14 mouse cellular contexts compared by ENCODE assay signal in the genomic region with DNA sequence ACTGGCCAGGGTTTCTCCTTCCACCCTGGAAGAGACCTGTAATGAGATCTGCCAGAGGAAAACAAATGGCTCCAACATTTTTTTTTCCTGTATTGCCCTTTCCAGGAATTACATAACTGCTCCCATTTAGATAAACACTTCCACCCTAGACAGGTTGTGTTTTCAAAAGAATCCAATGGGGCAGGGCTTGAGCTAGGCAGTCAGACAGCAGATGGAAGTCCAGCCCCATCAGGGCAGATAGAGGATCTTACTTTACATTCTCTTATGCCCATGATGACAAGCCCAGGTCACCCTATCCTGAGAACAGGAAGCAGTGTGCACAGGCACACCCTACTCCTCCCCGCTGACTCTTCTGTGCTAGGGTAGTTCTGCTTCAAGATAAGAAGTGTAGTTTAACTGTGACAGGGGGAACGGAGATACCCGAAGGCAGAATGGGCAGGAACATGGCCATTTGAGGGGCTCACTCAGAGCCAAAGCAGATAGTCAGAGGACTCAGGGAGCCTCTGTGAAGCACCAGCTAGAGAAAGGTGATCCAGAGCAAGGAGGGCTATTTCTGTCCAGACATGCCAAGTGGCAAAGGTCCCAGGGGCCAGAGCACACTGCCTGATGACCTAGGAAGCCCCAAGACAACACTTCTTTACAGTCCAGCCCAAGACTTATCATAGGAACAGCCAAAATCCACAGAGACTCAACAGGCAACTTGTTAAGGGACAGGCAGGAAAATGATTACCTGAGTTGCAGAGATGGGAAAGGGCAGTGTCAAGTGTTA. TPM values are rescaled to one million over a fixed set of nuclear protein-coding genes. Genes with fewer than 3 reads are reported as not detected.
DNase-seq lines count a peak whose midpoint lies in the region; ATAC-seq and TF ChIP-seq lines count a peak whose summit lies in the region.
"Had no signal": no experiment of that assay in that cellular context is flagged by ENCODE, and none has a peak within 500 bp of the region (broad histone marks: within the 10 kb centered on the region; RNA-seq: fewer than 3 reads in every experiment).

No protein-coding gene starts in this region.

- no peak overlapping the region for H3K4me3 ChIP-seq in stomach, embryonic 14.5 days (ENCODE audit: low read depth, low read length)
- H3K4me3 ChIP-seq in stomach, postnatal 0 days (ENCODE audit: low read depth, low read length): no peak overlapping the region
- H3K4me3 ChIP-seq in liver, embryonic 13.5 days (replicated peaks): no peak overlapping the region
- H3K4me3 ChIP-seq in hindbrain, embryonic 11.5 days (ENCODE audit: low read depth, low read length): no peak overlapping the region
- H3K4me3 ChIP-seq: limb, embryonic 10.5 days; neural tube, embryonic 13.5 days had no signal

- H3K27me3 ChIP-seq in stomach, embryonic 14.5 days (ENCODE audit: control insufficient read depth, insufficient read depth, low read length): no peaks in the 10 kb centered on the region
- H3K27me3 ChIP-seq in stomach, postnatal 0 days (ENCODE audit: control insufficient read depth, insufficient read depth, low read length): no peaks in the 10 kb centered on the region
- no peaks in the 10 kb centered on the region for H3K27me3 ChIP-seq in liver, embryonic 13.5 days
- H3K27me3 ChIP-seq in hindbrain, embryonic 11.5 days (ENCODE audit: control insufficient read depth, insufficient read depth, low read length): no peaks in the 10 kb centered on the region
- H3K27me3 ChIP-seq: neural tube, embryonic 13.5 days; Patski had no signal

- no peak overlapping the region for H3K27ac ChIP-seq in stomach, embryonic 14.5 days (ENCODE audit: low read length)
- H3K27ac ChIP-seq in stomach, postnatal 0 days (replicated peaks): no peak overlapping the region
- H3K27ac ChIP-seq in liver, embryonic 13.5 days: peak overlapping the region; percentile 73
- no peak overlapping the region for H3K27ac ChIP-seq in hindbrain, embryonic 11.5 days (ENCODE audit: low read depth, low read length)
- H3K27ac ChIP-seq: limb, embryonic 10.5 days; neural tube, embryonic 13.5 days had no signal

- WGBS in stomach, embryonic 14.5 days: 84% methylated on average over 3 of the region's 3 CpGs
- WGBS in stomach, postnatal 0 days: 60% methylated on average over 3 of the region's 3 CpGs
- WGBS in liver, embryonic 13.5 days (ENCODE audit: insufficient replicate concordance): 12% methylated on average over 3 of the region's 3 CpGs
- 96% methylated on average over 3 of the region's 3 CpGs for WGBS in hindbrain, embryonic 11.5 days

- no peaks in the 10 kb centered on the region for H3K9me3 ChIP-seq in stomach, embryonic 14.5 days (ENCODE audit: control insufficient read depth, low read depth, low read length)
- H3K9me3 ChIP-seq in stomach, postnatal 0 days (ENCODE audit: control insufficient read depth, low read length): no peaks in the 10 kb centered on the region
- no peaks in the 10 kb centered on the region for H3K9me3 ChIP-seq in liver, embryonic 13.5 days (replicated peaks)
- no peaks in the 10 kb centered on the region for H3K9me3 ChIP-seq in hindbrain, embryonic 11.5 days (ENCODE audit: control insufficient read depth, low read length)
- H3K9me3 ChIP-seq: limb, embryonic 10.5 days; neural tube, embryonic 13.5 days had no signal

- H3K9ac ChIP-seq in stomach, embryonic 14.5 days (replicated peaks; ENCODE audit: low read depth, low read length): no peak overlapping the region
- no peak overlapping the region for H3K9ac ChIP-seq in stomach, postnatal 0 days (ENCODE audit: low read length)
- no peak overlapping the region for H3K9ac ChIP-seq in liver, embryonic 13.5 days
- H3K9ac ChIP-seq in hindbrain, embryonic 11.5 days (ENCODE audit: low read depth, low read length): no peak overlapping the region
- H3K9ac ChIP-seq: neural tube, embryonic 13.5 days had no signal

- peak; percentile 42 to 48 for DNase-seq in cerebellum, adult 18-20 months
- DNase-seq in cerebellum, postnatal 14 days: no peak
- no peak for DNase-seq in stomach, postnatal 0 days (ENCODE audit: low spot score)
- peak; percentile 55 for DNase-seq in liver, embryonic 13.5 days
- DNase-seq in natural killer cell, adult 2 months (ENCODE audit: low spot score in 2 of 2): no peak
- no peak for DNase-seq in hindbrain, embryonic 11.5 days (ENCODE audit: low spot score)
- DNase-seq in Muller cell, postnatal 12 days (ENCODE audit: inconsistent ontology term): no peak
- DNase-seq: adrenal gland, postnatal 36 days; kidney, postnatal 4 days; thymus, postnatal 4 days had no signal

- peaks cover 13% of the 10 kb centered on the region for H3K4me1 ChIP-seq in stomach, embryonic 14.5 days (ENCODE audit: control insufficient read depth, insufficient read depth, low read length)
- peaks cover 1% of the 10 kb centered on the region; the same call in 1 of the 2 replicates for H3K4me1 ChIP-seq in stomach, postnatal 0 days (replicated peaks; ENCODE audit: control insufficient read depth, insufficient read depth)
- peaks cover 45% of the 10 kb centered on the region for H3K4me1 ChIP-seq in liver, embryonic 13.5 days (replicated peaks)
- no peaks in the 10 kb centered on the region for H3K4me1 ChIP-seq in hindbrain, embryonic 11.5 days (replicated peaks; ENCODE audit: control insufficient read depth, insufficient read depth, low read length)

- H3K4me2 ChIP-seq in stomach, embryonic 14.5 days (replicated peaks; ENCODE audit: low read depth, low read length): no peak overlapping the region
- H3K4me2 ChIP-seq in stomach, postnatal 0 days (replicated peaks; ENCODE audit: low read depth): no peak overlapping the region
- 0 out of 2 replicates have a peak overlapping the region, but pooled peaks have one; percentile 6 for H3K4me2 ChIP-seq in liver, embryonic 13.5 days
- H3K4me2 ChIP-seq in hindbrain, embryonic 11.5 days (replicated peaks; ENCODE audit: low read depth, low read length): no peak overlapping the region
- H3K4me2 ChIP-seq: neural tube, embryonic 13.5 days had no signal

- no peak for TF ChIP-seq EP300 in stomach, postnatal 0 days (optimal IDR thresholded peaks at IDR 0.05)

- no peak for TF ChIP-seq CTCF in stomach, postnatal 0 days (IDR thresholded peaks at IDR 0.05; ENCODE audit: low read depth)

- ATAC-seq in stomach, embryonic 14.5 days (ENCODE audit: insufficient number of reproducible peaks, insufficient read depth, low FRiP score, low read depth): peak; percentile 18; the same call in 1 of the 2 replicates
- ATAC-seq in stomach, postnatal 0 days (ENCODE audit: low FRiP score, low TSS enrichment): no peak
- ATAC-seq in liver, embryonic 13.5 days (ENCODE audit: low read depth): peak; percentile 95
- no peak for ATAC-seq in hindbrain, embryonic 11.5 days (ENCODE audit: low FRiP score)
- ATAC-seq: Patski had no signal

- H3K36me3 ChIP-seq in stomach, embryonic 14.5 days (ENCODE audit: control insufficient read depth, insufficient read depth, low read length): no peaks in the 10 kb centered on the region
- no peaks in the 10 kb centered on the region for H3K36me3 ChIP-seq in stomach, postnatal 0 days (ENCODE audit: control insufficient read depth, insufficient read depth, low read length)
- no peaks in the 10 kb centered on the region for H3K36me3 ChIP-seq in liver, embryonic 13.5 days
- H3K36me3 ChIP-seq in hindbrain, embryonic 11.5 days (ENCODE audit: control insufficient read depth, insufficient read depth, low read length): no peaks in the 10 kb centered on the region
- H3K36me3 ChIP-seq: limb, embryonic 10.5 days had no signal

RNA-seq across cellular contexts. Expression of a gene that starts 41.1 kb away (rescaled TPM):
- polyA plus RNA-seq in stomach, embryonic 14.5 days (2014; fragmentation: Nextera tagmentation; extraction: Ambion mirVana): 39.7 and 45.2 TPM in 2 replicates
- polyA plus RNA-seq in stomach, postnatal 0 days (2015; fragmentation: Nextera tagmentation; extraction: Ambion mirVana): 35.3 and 37.3 TPM in 2 replicates
- 2.6 and 3.0 TPM in 2 replicates for polyA plus RNA-seq in liver, embryonic 13.5 days (2015; fragmentation: Nextera tagmentation; extraction: Ambion mirVana)
- polyA plus RNA-seq in hindbrain, embryonic 11.5 days (2014; fragmentation: Nextera tagmentation; extraction: Ambion mirVana): 19.9 and 21.3 TPM in 2 replicates

Comparison
In these comparisons a context has a peak if more than half of its experiments do, and no peak if none do; other contexts are left out.
1. DNase-seq: peak in cerebellum, adult 18-20 months (2 of 2) and liver, embryonic 13.5 days (single experiment); none in cerebellum, postnatal 14 days (0 of 2), stomach, postnatal 0 days (single experiment), natural killer cell, adult 2 months (0 of 2), hindbrain, embryonic 11.5 days (single experiment) and Muller cell, postnatal 12 days (single experiment).
2. ATAC-seq: peak in stomach, embryonic 14.5 days (single experiment) and liver, embryonic 13.5 days (single experiment); none in stomach, postnatal 0 days (single experiment) and hindbrain, embryonic 11.5 days (single experiment).